Mouse (Mus musculus): ENCODE measurements around the gene Cyp4f39. TPM values are rescaled to one million over a fixed set of nuclear protein-coding genes. Genes with fewer than 3 reads are reported as not detected.

The Cyp4f39 gene
- not detected for total RNA-seq (2021)

DNA sequence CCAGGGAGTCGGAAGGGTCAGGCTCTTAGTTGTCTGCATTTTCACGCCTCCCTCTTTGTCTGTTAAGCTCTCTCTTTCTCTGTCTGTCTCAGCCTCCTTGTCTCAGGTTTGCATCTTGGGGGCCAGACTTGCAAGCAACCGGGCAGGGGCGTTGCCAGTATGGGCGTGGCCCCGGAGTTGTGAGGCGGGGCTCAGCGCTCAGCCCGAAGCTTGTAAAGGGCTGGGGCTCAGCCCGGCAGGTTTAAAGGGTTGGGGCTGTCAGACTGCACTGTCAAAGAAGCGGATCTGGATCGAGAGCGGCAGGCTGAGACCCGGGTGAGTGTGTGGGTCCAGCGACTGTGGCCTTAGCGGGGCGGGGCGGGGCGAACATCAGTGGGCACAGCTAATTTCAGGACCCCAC, at the start of gene Cyp4f39:
Gene Cyp4f39, plus strand, starts transcription at position 242 of the 400 bp plus-strand sequence.
- DNase-seq (ENCODE audit: low spot score in 2 of 2) = no peak
- intact Hi-C loops (cut with DNase I) = no loop called here

DNA sequence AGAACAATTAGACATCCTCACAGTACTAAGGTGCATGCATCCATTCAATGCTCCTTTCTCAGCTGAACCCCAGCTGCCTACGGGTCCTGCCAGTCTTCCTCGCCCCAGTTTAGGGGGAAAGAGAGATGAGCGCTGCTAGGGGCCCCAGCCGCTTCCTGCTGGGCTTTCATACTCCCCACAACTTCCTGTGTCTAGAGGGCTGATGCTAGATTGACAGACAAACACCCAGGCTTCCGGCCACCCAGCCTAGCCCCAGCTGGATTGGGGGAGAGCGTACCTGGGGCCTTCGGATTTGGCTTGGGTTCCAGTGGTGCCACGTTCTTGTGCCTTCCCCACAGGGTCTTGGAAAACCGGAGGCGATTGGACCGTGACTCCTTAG, 49.8 kb upstream of the Cyp4f39 start:
- no peak for DNase-seq (ENCODE audit: low spot score in 2 of 2)
- intact Hi-C loops (cut with DNase I) = no loop called here

DNA sequence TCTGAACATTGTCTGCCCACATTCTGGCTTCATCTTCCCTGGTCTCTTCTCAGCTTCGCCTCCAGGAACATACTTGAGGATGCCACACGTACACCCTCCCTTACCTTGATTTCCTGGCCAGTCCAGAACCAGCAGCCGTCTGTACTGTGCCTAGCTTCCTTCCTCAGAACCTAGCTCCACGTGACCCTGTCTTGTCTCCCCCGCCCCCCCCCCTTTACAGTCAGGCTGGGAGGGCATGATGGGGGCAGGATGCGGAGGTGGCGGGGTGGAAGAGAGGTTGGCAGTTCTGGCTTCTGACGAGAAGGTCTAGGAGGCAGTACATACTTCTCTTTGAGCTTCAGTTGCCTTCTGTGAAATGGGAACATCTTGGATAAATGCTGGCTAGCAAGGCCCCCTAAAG, 49.1 kb upstream of the Cyp4f39 start, which contains the start of gene Rasal3:
Gene Rasal3, minus strand, starts transcription at position 167 of the 400 bp plus-strand sequence.
- intact Hi-C loops (cut with DNase I) = no loop called here
- DNase-seq (ENCODE audit: low spot score in 2 of 2) = no peak

DNA sequence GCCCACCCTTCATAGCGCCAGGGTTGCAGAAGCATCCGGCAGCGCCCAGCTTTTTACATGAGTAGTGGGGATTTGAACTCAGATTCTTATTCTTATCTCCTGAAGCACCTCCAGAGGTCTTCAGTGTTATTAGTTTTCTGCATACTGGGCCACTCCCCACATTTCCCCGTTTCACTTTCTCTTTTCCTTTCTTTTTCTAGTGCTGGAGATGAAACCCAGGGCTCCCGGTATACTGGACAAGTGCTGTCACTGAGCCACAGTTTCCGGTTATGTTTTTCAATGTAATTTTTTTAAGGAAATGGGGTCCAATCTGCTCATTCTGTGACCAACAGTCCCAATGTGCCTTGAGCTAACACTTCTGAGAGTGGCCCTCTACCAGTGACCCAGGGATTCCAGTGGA, 40.6 kb upstream of the Cyp4f39 start:
- no peak for DNase-seq (ENCODE audit: low spot score in 2 of 2)
- intact Hi-C loops (cut with DNase I) = no loop called here

DNA sequence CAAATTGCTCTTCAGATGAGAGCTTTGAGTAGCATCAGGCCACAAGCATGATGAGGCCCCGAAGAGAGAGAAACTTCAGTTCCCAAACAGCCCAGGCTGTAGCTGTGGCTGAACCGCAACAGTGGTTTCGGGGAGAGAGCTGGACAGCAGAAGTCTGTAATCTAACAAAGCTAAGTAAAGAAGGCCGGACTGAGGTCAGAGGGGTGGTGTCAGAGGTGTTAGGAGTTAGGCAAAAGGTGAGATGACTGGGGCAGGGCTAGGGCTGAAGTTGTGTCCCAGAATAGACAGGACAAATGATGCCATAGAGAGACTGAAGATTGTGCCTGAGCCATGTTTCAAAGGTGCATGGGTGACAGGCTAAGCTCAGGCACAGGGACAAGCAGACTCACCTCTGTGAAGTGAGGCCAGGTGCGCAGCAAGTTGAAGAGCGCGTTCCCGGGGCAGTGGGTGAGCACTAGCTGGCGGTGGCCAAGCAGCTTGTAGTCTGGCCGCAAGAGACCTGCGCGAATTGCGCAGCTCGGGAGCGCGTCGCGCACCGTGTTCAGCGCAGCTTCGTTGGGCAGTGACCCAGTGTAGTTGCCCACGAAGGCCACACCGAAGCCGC, 37.0 kb upstream of the Cyp4f39 start:
- intact Hi-C loops (cut with DNase I) = no loop called here
- no peak for DNase-seq (ENCODE audit: low spot score in 2 of 2)

DNA sequence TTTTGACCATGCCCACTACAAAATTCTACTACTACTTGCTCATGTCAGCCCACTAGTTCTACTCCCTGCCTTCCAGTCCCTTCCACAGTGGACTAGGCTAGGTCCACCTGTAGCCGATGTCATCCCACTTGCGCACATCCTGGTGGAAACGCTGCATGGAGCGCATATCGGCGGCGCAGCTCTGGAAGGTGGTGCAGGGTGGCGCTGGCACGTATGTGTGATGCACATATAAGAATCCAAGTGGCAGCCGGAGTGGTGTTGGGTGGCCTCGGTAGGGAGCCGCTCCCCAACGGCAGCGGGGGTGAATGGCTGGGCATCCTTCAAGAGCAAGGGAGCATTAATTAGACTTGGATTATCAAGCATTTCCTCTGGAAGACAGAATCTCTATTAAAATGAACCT, 35.8 kb upstream of the Cyp4f39 start:
- intact Hi-C loops (cut with DNase I) = no loop called here
- DNase-seq (ENCODE audit: low spot score in 2 of 2) = no peak

DNA sequence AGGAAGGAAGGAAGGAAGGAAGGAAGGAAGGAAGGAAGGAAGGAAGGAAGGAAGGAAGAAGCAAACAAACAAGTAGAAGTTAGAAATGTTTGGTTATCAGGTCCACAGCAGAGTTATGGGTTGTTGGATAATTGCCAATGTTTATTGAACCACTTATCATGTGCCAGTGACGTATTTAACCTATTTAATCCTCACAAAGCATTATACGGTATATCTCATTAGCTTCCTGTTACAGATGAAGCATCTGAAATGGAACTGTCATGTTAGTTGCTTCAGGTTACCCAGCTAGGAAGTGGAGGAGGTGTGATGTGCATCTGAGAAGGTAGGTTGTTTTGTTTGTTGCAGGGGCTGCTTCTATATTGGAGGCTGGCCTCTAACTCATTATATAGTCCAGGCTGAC, 32.5 kb upstream of the Cyp4f39 start:
- no peak for DNase-seq (ENCODE audit: low spot score in 2 of 2)
- intact Hi-C loops (cut with DNase I) = no loop called here

DNA sequence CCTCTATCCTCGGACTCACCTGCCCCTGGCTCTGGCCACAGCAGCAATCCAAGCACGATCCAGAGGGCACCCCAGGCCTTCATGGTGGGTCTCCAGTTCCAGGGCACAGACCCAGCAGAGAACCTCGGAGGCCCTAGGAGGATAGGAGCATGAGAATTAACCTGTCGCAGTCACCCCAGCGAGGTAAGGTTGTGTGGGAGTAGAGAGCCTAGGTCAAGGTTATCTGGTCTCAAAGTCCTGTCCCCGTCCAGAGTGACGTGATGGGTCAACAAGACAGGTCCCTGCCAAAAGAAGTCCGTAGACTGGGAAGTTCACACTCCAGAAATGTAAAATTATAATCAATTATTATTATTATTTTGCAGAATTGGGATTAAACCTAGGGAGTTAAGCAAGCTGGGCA, 31.7 kb upstream of the Cyp4f39 start:
- DNase-seq (ENCODE audit: low spot score in 2 of 2) = no peak
- intact Hi-C loops (cut with DNase I) = no loop called here

DNA sequence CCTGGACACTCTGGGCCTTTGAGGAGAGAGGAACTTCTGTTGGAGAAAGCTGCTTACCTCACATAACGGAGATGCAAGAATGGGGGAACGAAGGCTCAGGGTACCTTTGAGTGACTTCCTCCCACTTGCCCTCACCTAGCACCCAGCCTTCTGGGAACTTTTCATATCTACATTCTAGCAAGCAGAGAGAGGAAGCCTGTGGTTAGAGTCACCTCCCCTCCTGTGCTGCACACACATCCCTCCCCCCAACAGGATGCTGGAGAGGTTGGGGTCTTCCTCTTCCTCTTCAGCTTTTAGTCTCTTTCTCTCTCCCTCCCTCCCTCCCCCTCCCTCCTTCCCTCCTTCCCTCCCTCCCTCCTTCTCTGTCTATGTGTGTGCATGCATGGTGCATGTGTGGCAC, 28.5 kb upstream of the Cyp4f39 start, which contains the start of gene Pglyrp2:
Gene Pglyrp2, minus strand, starts transcription at position 134 of the 400 bp plus-strand sequence.
- no peak for DNase-seq (ENCODE audit: low spot score in 2 of 2)
- intact Hi-C loops (cut with DNase I) = no loop called here

DNA sequence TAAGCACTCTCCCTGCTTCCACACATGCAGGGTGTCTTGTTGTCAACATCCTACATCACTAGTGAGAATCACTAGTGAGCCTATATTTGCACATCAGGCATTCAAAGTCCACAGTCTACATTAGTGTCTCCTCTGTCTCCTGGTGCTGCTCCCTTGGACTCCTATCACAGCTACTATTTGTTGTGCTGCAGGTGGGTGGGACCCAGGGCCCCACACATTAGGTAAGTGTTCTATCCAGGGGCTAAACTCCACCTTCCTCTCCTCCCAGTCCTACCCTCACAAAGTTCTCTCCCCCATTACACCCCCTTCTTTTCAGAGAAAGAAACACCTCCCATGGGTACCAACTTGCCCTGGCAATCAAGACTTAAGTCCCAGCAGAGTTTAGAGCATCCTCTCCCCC, 25.9 kb upstream of the Cyp4f39 start:
- DNase-seq (ENCODE audit: low spot score in 2 of 2) = no peak
- intact Hi-C loops (cut with DNase I) = no loop called here

DNA sequence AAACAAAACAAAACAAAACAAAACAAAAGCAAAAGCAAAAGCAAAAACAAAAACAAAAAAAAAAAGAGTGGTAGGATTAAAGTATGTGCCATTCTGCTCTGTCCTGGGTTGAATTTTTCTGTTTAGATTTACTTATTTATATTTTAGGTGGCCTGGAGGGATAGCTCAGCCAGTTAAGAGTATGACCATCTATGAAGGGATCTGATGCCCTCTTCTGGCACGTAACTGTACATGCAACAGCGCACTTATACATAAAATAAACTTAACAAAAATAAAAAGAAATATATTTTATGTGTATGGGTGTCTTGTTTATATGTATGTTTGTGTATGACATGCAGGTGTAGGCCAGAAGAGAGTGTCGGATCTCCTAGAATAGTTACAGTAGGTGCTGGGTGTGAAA, 20.6 kb upstream of the Cyp4f39 start:
- intact Hi-C loops (cut with DNase I) = loop anchor here (1.0 to 2.0 kb wide), 2 partner anchors 43 to 83 kb away; partner anchors contain the start of gene Wiz
- DNase-seq (ENCODE audit: low spot score in 2 of 2) = peak; percentile 3 to 12

DNA sequence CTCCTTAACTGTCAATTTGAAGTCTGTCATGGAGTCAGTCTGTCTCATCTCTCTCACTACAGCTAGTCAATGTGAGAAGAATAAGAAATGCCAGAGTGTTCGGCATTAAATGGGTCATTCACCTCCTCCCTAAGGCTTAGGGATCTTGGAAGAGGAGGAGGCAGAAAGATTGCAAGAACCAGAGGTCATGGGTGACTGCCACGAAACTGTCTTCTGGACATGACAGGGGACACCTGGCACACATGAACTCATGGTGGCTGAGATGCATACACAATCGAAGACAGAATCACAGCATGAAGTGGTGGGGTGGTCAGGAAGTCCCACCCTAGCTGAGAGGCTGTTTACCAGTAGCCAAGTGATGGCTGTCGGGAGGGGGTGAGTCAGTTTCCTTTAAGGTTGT, 18.2 kb upstream of the Cyp4f39 start:
- intact Hi-C loops (cut with DNase I) = no loop called here

DNA sequence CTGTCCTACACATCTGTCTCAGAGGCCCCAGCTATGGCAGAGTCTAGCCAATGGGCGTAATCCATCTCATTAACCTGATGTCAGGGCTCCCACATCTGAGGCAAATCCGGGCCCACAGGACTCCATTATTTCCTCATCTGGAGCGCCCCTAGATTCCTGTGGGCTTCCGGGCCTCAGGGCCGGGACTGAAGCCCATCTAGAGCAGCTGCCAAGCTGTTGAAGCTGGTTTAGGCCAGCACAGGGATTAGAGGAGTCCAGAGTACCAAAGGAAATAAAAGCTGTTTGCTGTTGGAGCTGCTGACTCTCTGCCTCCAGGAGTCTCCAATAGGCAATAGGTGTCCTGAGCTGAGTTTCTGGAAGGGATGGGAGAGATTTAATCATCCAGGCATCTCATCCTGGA, 17.4 kb upstream of the Cyp4f39 start:
- DNase-seq (ENCODE audit: low spot score in 2 of 2) = no peak
- intact Hi-C loops (cut with DNase I) = no loop called here

More for the DNA sequence above, 18.2 kb upstream of the Cyp4f39 start:
- no peak for DNase-seq (ENCODE audit: low spot score in 2 of 2)

DNA sequence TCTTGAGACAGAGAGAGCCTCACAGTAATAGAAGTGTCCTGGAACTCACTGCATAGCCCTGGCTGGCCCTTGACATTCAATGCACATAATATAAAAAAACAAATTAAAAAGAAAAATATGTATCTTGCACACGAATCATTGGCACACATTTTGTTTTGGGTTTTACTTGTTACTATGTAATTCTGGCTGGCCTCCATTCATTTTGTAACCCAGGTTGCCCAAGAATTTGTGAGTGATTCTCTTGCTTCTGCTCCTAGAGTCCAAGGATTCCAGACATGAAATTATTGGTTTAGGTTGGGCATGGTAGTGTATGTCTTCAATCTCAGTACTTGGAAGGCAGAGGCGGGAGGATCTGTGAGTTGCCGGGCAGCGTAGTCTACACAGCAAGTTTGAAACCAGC, 15.4 kb upstream of the Cyp4f39 start:
- intact Hi-C loops (cut with DNase I) = no loop called here
- DNase-seq (ENCODE audit: low spot score in 2 of 2) = no peak

DNA sequence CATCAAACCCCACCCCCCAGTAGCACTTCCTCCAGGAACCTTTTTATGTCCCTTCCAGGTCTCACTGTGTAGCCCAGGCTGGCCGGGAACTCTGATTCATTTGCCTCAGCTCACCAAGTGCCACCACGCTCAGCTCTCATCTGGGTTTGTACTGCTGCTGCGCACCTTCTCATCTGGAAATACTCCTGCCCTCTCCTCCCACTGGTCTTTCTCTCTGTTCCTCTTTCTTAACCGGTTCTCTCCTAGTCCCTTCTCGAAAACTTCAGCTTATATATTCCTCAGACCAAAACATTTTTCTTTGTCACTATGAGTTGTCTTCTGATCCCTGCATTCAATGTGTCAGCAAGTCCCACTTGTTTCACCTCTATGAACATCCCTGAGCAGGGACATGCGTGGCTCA, 9.3 kb upstream of the Cyp4f39 start:
- no peak for DNase-seq (ENCODE audit: low spot score in 2 of 2)
- intact Hi-C loops (cut with DNase I) = no loop called here

DNA sequence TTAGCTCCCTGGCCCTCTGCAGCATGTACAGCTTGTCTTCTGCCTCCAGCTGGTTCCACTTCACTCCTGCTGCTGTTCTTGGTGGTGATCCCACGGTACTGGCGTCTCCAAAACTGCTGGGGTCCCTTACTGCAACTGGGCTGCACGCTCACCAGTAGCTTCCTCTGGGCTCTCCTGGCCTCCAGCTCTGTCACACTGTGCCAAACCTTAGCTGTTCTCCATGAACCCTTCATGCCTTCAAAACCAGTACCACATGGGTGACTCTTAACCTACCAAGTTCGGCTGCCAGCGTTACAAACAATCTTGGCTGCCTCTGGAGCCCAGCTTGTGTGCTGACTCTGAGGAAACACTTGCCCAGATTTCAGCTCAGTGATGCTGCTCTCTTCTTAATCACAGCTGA, 7.5 kb upstream of the Cyp4f39 start:
- no peak for DNase-seq (ENCODE audit: low spot score in 2 of 2)
- intact Hi-C loops (cut with DNase I) = no loop called here

DNA sequence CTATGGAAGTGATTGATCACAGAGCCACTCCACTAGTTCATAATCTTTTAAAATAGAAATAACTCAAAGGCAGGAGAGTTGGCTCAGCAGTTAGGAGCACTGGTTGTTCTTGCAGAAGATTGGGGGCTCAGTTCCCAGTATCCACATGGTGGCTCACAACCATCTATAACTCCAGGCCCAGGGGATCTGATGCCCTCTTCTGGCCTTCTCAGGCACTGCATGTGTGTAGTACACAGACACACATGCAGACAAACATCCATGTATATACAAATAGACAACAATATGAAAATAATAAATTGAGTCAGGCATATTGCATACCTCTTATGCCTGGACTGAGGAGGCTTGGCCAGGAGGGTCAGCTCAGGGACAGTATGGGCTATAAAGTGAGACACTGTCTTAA, 5.3 kb upstream of the Cyp4f39 start:
- DNase-seq (ENCODE audit: low spot score in 2 of 2) = no peak
- intact Hi-C loops (cut with DNase I) = no loop called here

DNA sequence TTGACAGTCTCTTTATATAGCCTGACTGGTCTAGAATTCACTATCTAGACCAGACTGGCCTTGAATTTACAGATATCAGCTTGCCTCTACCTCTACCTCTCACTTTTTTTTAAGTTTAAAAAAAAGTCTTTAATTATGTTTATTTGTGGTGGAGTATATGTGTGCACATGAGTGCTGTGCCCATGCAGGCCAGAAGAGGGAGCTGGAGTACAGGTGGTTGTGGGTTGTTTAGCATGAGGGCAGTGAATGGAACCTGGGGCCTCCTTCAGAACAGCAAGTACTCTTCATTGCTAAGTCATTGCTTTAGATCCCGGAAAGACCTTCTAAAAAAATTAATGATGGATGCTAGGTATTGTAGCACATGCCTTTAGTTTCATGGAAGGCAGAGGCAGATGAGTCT, 3.5 kb upstream of the Cyp4f39 start:
- intact Hi-C loops (cut with DNase I) = no loop called here
- DNase-seq (ENCODE audit: low spot score in 2 of 2) = no peak

DNA sequence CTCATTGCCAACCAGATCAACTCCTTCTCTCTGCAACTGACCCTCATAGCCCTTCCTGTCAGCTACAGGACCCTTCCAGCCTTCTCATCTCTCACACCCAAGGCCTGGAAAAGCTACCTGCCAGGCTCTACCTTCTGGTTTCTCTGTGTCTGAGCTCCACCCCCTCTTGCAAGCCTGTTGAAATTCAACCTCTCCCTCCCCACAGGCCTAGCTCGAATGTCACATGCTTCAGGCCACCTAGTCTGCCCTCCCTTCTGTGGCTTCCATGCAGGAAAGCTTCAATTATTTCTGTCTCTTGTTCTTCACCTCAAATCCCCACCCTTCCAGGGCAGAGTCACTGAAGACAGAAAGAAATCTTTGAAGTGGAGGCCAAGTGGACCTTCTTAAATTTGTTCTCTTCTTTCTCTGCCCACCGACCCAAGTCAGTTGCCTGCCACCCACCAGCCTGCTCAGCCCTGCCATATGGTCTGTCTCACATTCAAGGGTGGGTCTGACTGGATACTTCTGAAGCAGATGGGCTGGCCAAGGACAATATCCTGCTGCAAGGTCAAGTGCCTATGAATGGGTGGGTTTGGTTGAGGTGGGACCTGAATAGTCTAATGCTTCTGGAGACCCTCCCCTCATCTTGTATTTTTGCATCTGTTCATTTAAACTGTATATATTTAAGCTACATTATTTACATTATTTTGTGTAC, 1.5 kb upstream of the Cyp4f39 start:
- intact Hi-C loops (cut with DNase I) = no loop called here
- no peak for DNase-seq (ENCODE audit: low spot score in 2 of 2)

DNA sequence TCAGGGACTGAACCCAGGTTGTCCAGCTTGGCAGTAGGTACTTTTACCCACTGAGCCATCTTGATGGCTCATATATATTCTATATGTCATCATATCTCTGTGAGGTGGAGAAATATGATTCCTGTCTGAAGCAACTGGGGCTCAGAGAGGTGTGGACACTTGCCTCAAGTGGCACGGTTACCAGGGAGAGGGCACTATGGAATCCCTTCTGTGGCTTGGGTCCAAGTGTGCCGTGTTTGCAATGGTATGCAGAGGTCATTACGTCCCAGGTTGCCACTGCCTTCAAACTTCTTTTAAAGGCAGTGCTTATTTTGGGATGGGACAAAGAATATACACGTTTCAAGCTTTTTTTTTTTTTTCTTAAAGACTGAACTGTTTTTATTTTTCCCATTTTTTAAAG, 1.7 kb downstream of the Cyp4f39 start:
- intact Hi-C loops (cut with DNase I) = no loop called here
- DNase-seq (ENCODE audit: low spot score in 2 of 2) = no peak

DNA sequence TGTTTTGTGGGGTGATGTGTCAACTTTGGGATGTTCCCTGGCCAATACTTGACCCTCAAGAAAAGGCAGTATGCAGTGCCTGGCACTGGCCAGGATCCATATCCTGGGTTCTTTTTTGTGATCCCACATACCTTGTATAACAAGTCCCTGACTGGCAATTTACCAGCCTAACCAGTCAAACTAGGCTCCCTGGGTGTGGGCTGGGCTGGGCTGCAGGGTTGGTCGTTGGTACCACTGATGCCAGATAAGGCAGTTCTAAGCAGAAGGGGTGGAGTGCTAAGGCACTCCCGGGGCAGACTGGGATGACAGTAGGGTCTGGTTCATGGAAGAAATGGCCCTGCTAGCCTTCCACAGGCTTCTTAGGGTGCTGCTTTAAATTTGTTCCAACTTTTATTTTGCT, 2.5 kb downstream of the Cyp4f39 start:
- intact Hi-C loops (cut with DNase I) = no loop called here

DNA sequence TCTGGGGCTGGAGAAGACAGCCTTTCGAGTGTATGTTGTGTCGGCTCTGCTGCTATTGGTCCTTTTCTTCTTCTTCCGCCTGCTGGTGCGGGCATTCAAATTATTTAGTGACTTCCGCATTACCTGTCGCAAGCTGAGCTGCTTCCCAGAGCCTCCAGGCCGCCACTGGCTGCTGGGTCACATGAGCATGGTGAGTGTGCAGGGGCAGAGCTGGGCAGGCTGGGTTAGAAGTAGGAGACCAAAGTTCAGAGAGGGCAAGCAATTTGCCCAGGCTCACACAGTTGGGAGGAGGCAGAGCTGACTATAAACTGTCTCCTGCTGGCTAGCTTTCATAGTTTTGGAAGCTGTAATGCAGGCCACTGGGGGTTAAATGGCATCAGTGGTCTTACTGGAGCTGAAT, 16.0 kb downstream of the Cyp4f39 start:
- intact Hi-C loops (cut with DNase I) = no loop called here
- DNase-seq (ENCODE audit: low spot score in 2 of 2) = no peak

More for the DNA sequence above, 2.5 kb downstream of the Cyp4f39 start:
- DNase-seq (ENCODE audit: low spot score in 2 of 2) = no peak

Data from left cerebral cortex, postnatal 25 days (tissue).